Mouse (Mus musculus): Measurements from ENCODE around the gene Trpc4. TPM values are rescaled to one million over a fixed set of nuclear protein-coding genes. Genes with fewer than 3 reads are reported as not detected.

The Trpc4 gene
- 0.21 and 0.22 TPM in 2 replicates for polyA plus RNA-seq (2015; fragmentation: Nextera tagmentation; extraction: Ambion mirVana)

DNA sequence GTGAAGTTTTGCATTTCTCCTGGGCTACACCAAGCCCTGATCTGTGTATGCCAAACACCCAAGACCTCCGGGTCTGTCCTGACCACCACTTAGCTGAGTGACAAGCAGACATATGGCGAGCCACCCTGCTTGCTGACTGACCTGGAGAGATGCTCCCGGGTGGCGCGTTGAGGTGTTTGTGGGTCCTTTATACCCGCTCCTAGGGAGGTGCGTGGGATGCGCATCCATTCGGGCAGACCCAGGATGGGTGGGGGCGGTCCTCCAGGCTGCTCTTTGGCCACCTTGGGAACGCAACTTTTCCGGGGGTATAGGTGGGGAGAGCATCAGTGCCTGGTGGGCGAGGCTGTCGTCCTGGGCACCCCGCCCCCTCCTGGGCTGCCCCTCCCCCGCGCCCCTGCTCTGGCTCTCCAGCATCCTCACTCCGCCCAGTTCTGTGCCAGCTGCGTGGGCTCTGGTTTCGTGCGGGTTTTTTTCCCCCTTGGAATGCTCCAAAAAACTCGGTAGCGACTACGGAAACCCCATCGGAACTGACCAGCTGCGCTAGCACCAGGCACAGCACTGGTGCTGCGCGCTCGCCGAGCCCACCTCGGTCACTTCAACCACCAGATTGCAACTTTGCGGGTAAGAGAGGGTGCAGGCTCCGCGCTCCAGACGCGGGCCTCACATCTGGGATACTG, at the start of gene Trpc4:
Gene Trpc4, plus strand, starts transcription at position 397 of the 677 bp plus-strand sequence.
- DNase-seq (ENCODE audit: low spot score): no peak

- no peak for DNase-seq (ENCODE audit: low spot score)
These were observed 44.3 kb upstream of the Trpc4 start for GRCm38 (mm10) chr3:54111489-54111888.

- DNase-seq (ENCODE audit: low spot score): no peak
These were observed 20.5 kb upstream of the Trpc4 start for GRCm38 (mm10) chr3:54135376-54135775.

DNA sequence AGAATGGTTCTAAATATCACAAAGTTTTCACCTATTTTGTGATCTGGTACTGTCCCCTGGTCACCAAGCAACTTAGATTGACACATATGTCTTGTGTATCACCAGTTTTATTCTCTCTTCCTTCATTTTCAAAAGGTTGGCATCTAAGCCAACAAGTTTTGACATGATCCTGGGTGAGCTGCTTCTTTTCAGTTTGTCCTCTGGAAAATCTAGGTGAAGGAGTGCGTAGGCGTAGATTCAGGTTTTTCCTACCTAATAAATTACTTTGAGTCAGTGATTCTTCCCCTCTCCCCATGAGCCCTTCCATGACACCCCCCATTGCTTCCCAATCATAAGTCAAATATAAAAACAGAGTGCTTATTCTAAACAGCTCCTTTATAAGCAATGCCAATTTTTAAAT, 14.5 kb upstream of the Trpc4 start:
- DNase-seq (ENCODE audit: low spot score): no peak

DNA sequence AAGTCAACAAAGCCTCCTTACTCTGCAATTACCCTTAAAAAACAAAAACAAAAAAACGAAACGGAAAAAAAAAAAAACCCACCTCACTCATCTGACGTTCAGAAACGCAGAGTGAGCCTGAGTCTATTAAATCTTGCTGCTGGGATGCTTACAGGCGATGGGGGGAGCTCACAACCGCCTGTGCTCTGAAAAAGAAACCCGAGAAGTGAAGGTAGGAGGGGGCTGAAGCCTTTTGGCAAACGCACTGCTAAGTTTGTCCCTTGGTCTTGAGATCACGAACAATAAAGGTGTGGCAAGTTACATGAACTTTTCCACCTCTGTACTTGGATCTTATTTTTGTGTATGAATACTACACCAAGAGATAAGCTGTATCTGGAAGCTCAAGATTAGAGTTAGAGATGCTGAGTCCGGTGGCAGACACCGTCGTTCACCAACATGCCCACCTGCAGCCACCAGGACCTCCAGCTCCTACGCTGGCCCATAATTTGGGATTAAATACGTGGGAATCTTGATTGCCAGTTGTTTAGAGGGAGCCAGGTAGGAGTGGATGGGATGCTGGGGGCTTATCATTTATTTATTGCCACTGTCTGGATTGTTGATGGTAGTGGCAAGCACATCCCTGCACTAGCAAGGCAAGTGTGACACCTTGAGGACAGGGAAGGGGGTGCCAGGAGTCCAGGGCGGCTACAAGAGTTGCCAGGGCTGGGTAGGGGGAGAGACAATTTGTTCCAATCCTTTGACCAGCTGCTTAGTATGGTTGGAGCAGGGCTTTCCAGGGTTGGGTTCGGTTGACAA, 794 bp upstream of the Trpc4 start:
- DNase-seq (ENCODE audit: low spot score): no peak

DNA sequence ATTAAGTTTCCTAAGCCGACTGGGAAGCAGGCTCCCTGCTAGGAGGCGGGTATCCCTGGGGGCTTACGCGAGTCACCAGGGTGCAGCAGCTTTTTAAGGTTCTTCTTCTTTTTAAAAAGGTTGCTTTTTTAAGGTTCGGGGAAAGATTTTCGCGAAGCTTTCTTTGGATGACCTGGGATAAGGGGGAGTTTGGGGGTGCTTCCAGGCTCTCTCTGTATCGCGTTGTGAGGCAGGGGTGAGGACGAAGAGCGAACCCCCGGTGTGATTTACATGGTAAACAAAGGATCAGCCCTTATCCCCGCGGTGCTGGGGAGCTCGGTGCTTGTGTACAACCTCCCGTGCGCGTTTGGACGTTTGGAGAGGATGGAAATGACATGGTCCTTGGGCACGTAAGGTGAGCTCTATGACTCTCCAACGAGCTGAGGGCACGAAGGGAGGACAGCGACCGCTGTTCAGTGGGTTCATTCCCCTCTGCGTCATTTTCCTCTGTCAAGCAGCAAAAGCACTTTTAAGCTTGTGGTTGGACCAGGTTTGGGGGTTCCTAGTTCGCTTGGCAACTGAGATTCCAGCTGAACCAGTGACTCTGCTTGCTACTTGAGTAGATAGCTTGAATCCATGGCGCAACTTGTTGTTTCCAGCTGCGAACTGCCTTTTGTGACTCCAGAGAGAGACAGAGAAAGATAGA, 623 bp downstream of the Trpc4 start:
- DNase-seq (ENCODE audit: low spot score): no peak

DNA sequence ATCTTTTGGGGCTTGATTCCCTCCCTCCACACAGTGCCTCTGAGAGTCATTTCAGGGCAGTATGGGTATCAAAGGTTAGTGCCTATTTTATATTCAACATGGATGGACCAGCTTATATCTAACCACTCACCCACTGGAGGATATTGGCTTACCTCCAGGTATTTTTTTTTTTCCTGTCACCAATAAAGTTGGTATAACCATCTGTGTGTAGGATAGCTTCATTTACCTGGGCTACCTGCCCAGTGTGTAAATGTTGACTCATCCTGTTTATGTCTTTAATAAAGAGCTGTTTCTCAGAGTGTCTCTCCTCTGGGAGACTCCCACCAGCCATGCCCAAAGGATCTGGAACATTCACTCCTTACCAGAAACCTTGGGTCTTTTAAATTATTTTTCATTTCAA, 14.9 kb downstream of the Trpc4 start:
- no peak for DNase-seq (ENCODE audit: low spot score)

DNA sequence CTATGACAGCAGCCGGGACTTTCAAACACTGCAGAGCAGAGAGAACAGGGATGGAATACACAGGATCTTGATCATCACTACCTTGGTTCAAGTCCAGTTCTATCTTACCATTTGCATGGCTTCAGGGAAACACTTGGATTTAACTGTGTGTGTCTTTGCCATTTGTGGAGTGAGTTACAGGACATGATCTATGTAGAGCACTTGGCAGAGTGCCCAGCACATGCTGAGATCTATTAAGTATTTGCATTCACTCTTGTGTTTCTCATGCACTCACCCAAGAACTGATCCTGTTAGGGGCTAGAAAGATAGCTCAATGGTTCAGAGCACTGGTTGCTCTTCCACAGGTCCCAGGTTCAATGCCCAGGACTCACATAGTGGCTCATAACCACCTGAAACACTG, 21.5 kb downstream of the Trpc4 start:
- DNase-seq (ENCODE audit: low spot score): no peak

DNA sequence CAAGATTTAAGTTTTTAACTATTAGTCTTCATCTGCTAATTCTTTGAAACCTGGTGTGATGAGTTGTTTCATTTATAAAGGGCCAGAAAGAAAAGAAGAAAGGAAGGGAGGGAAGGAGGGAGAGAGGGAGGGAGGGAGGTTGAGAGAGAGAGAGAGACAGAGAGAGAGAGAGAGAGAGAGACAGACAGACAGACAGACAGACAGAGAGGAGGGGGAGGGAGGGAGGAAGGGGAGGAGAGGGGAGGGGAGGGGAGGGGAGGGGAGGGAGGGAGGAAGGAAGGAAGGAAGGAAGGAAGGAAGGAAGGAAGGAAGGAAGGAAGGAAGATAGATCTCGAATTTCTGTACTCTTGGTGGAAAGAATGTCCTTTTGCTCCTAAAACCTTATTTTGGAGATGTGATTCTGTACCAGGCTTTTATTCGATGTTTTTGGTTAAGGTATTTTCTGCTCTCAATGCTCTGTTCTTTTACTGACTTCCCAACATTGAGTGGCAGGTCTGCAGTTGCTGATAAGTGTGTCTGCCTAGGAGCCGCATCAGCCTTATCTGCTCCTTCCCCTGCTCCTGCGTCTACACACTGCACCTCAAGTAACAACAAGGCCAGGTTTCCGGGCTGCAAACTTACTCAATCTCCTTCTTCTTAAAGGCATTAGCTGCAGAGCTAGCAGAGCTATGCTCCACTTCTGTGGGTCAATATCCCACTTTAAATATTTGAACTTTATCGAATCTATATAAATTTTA, 35.3 kb downstream of the Trpc4 start:
- DNase-seq (ENCODE audit: low spot score): no peak

DNA sequence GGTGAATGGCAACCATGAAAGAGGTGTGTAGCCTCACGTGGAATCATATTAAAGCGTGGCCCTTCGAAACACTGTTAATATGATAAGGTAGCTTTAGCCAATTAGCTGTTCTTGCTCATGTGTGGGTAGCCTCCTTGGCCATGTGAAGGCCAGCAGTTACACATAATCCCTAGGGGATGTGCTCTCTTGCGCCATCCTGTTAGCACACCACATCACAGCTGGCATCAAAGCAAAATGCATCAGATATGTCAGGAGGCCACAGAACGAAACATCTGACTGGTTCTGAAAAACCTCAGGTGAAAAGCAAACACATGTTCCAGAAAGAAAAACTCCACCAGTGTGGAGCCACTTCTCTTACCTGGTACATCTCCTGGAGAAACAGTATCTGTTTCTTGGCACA, 45.4 kb downstream of the Trpc4 start:
- DNase-seq (ENCODE audit: low spot score): no peak

- no peak for DNase-seq (ENCODE audit: low spot score)
These were observed 48.6 kb downstream of the Trpc4 start for GRCm38 (mm10) chr3:54204386-54204785.

- DNase-seq (ENCODE audit: low spot score): no peak
These were observed 54.3 kb downstream of the Trpc4 start for GRCm38 (mm10) chr3:54210112-54210511.

DNA sequence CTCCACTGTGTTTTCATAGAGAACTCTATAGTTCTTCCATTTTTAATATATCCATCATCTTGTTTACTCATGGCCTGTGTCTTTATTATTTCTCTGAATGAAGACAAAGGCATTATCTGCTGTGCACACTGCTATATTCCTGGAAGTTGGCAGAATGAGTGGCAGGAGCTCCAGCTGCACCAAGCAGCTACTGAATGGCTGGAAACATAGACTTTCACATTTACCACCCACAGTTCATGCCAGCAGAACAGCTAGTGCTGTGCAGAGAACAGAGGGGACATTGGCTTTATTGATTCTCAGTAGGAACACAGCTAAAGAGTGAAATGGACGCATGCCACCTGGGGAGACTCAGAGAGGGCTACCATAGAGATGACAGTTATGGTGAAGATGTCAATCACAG, 55.6 kb downstream of the Trpc4 start:
- no peak for DNase-seq (ENCODE audit: low spot score)

DNA sequence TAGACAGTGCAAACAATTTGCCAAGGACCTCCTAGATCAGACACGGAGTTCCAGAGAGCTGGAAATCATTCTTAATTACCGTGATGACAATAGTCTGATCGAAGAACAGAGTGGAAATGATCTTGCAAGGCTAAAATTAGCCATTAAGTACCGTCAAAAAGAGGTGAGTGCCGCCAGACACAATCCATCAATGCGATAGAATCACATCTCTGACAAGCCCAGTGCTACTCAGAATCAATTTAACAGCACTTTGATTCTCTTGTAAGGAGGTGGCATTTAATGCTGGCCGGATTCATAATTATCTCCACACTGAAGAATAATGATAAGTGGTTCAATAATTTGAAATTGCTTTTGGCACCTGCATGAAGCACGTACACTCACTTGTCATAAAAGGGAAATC, 66.7 kb downstream of the Trpc4 start:
- DNase-seq (ENCODE audit: low spot score): no peak

GRCm38 (mm10) chr3:54228463-54228862, 72.6 kb downstream of the Trpc4 start:
- no peak for DNase-seq (ENCODE audit: low spot score)

- no peak for DNase-seq (ENCODE audit: low spot score)
These were observed 83.1 kb downstream of the Trpc4 start for GRCm38 (mm10) chr3:54238891-54239290.

DNA sequence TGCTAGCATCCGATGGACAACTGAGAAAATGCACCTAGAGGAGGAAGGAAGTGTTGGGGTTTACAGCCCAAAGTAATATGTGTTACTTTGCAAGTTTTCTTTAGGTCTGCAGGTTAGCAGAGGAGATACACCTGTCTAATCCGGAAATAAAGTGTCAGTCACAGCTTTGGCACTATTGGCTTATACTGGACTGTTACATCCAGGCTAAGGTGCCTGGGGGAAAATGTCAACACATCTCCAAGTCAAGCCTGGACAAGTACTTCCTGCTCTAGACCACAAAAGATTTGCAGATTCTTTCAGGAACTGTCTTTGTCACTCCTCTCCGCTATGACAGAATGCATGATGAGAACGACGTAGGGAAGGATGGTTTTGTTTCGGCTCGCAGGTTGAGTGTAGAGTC, 83.6 kb downstream of the Trpc4 start:
- DNase-seq (ENCODE audit: low spot score): no peak

GRCm38 (mm10) chr3:54243136-54243535, 87.3 kb downstream of the Trpc4 start:
- DNase-seq (ENCODE audit: low spot score): no peak

DNA sequence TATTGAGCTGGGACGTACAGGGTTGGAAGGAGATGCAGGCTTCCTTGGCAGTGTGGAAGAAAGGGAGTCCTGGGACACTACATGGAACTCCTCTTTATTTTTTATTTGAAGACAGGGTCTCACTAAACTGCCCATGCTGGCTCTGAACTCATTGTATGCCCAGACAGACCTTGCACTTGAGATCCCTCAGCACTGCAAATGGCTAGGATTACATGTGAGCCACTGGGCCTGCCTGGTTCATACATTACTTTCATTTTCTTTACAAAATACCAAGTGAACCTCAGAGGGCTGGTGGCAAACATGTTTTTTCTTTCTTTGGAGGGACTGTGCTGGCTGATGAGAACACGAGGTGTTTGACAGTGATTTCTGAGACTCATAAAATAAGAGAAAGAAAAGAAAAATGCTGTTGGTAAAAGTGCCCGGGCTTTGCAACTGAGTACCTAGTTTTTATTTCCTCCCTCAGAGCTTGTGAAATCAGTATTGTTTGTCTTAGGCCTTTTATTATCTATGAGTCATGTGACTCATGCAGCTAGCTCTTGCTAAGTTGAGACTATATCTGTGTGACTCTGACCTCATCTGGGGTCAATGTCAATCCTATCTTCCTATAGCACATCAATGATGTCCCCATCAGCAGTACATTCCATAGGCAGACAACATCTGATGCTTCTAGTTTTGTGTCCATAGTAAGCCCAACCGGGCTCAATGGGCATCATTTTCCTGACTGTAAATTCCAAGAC, 89.1 kb downstream of the Trpc4 start:
- no peak for DNase-seq (ENCODE audit: low spot score)

DNA sequence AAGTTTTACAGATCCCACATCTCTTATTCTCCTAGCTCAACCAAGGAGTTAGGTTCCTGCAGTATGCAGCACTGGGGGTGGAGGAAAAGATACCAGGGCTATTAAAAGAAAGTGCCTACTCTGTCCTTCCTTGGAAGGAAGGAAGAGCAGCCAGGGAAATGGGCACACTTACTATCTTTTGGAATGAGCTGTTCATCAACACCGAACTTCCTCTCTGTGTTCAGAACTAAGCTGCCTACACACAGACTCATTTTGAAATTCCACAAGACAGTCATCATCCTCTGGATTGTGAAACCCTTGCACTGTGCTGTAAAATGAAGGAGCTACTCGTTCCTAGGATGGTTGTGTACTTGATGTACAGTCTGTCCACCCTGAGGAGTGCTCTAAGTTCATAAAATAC, 90.6 kb downstream of the Trpc4 start:
- no peak for DNase-seq (ENCODE audit: low spot score)

DNA sequence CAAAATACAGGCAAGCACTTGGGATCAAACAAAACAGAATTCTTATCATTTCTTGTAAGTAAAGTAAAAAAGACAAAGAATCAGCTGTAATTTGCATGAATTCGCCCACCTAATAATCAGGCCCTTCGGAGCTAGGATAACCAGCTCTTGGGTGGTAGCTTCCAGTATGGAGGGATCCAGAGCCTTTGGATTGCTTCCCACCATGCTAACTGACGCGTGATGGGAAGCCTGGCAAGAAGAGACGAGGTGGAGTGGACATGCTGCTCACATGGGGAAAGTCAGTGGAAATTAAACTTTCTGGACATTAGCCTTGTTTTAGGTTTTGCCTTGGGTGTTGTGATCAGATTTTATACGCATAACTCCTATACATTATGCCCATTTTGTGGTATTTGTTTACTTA, 93.5 kb downstream of the Trpc4 start:
- DNase-seq (ENCODE audit: low spot score): no peak

Data from thymus, postnatal 0 days (tissue).